ENCODE assay signal across 8 mouse cellular contexts in genomic region chr7:64503641-64504040, GRCm38 (mm10). TPM values are rescaled to one million over a fixed set of nuclear protein-coding genes. Genes with fewer than 3 reads are reported as not detected.
DNase-seq lines count a peak whose midpoint lies in the region; ATAC-seq and TF ChIP-seq lines count a peak whose summit lies in the region.
"Had no signal": no experiment of that assay in that cellular context is flagged by ENCODE, and none has a peak within 500 bp of the region (broad histone marks: within the 10 kb centered on the region; RNA-seq: fewer than 3 reads in every experiment).

No protein-coding gene starts in this region.

- DNase-seq in left cerebral cortex, adult 18-20 months (ENCODE audit: low spot score in 2 of 2): peak; percentile 15 to 26
- no peak for DNase-seq in left cerebral cortex, postnatal 4 days
- DNase-seq in forebrain, embryonic 11.5 days (ENCODE audit: low spot score): no peak
- DNase-seq in hindbrain, postnatal 0 days (ENCODE audit: low spot score): no peak
- DNase-seq in urinary bladder, postnatal 25 days (ENCODE audit: low spot score): no peak
- DNase-seq: lung, adult 18-20 months had no signal

- no peak overlapping the region for H3K27ac ChIP-seq in forebrain, embryonic 11.5 days (ENCODE audit: low read depth, low read length)
- H3K27ac ChIP-seq in hindbrain, postnatal 0 days: no peak overlapping the region
- no peak overlapping the region for H3K27ac ChIP-seq in neural tube, embryonic 14.5 days (ENCODE audit: low read depth, low read length)

- H3K36me3 ChIP-seq in forebrain, embryonic 11.5 days (ENCODE audit: control insufficient read depth, insufficient read depth, low read length): no peaks in the 10 kb centered on the region
- no peaks in the 10 kb centered on the region for H3K36me3 ChIP-seq in hindbrain, postnatal 0 days (ENCODE audit: insufficient read depth, low read length)
- no peaks in the 10 kb centered on the region for H3K36me3 ChIP-seq in neural tube, embryonic 14.5 days (ENCODE audit: control insufficient read depth, insufficient read depth, low read length)

- peaks cover 5% of the 10 kb centered on the region for H3K27me3 ChIP-seq in forebrain, embryonic 11.5 days (ENCODE audit: control insufficient read depth, insufficient read depth, low read length)
- no peaks in the 10 kb centered on the region for H3K27me3 ChIP-seq in hindbrain, postnatal 0 days (ENCODE audit: insufficient read depth, low read length)
- H3K27me3 ChIP-seq in neural tube, embryonic 14.5 days (ENCODE audit: control insufficient read depth, insufficient read depth, low read length): no peaks in the 10 kb centered on the region

- H3K9ac ChIP-seq in forebrain, embryonic 11.5 days (ENCODE audit: low read length): no peak overlapping the region
- H3K9ac ChIP-seq in hindbrain, postnatal 0 days (replicated peaks; ENCODE audit: low read length): no peak overlapping the region; the same call in 1 of the 2 replicates
- no peak overlapping the region for H3K9ac ChIP-seq in neural tube, embryonic 14.5 days (replicated peaks; ENCODE audit: low read depth, low read length)

- peaks cover 3% of the 10 kb centered on the region; the same call in 1 of the 2 replicates for H3K4me1 ChIP-seq in forebrain, embryonic 11.5 days (replicated peaks; ENCODE audit: control insufficient read depth, insufficient read depth, low read length)
- H3K4me1 ChIP-seq in hindbrain, postnatal 0 days (ENCODE audit: insufficient read depth, low read length): peaks cover 40% of the 10 kb centered on the region
- H3K4me1 ChIP-seq in neural tube, embryonic 14.5 days (ENCODE audit: control insufficient read depth, insufficient read depth, low read length): peaks cover 44% of the 10 kb centered on the region

- no peak for ATAC-seq in forebrain, embryonic 11.5 days (replicated peaks; ENCODE audit: low FRiP score)
- ATAC-seq in hindbrain, postnatal 0 days: no peak
- no peak for ATAC-seq in neural tube, embryonic 14.5 days (ENCODE audit: low read depth)
- ATAC-seq in inflammation-experienced regulatory T-cells, adult 6 months: no peak

- peak overlapping the region; percentile 83; the same call in 1 of the 2 replicates for H3K4me2 ChIP-seq in forebrain, embryonic 11.5 days (ENCODE audit: low read depth, low read length, severe bottlenecking)
- peak overlapping the region; percentile 69 for H3K4me2 ChIP-seq in hindbrain, postnatal 0 days (ENCODE audit: low read depth, low read length)
- peak overlapping the region; percentile 66 for H3K4me2 ChIP-seq in neural tube, embryonic 14.5 days (ENCODE audit: low read depth, low read length)

- intact Hi-C loops in left cerebral cortex, postnatal 4 days (cut with DNase I): loop anchor here (5.0 to 10.0 kb wide), 2 partner anchors 131 to 224 kb away; no protein-coding TSS in a partner anchor

- H3K9me3 ChIP-seq in forebrain, embryonic 11.5 days (ENCODE audit: control insufficient read depth, low read length): no peaks in the 10 kb centered on the region
- no peaks in the 10 kb centered on the region for H3K9me3 ChIP-seq in hindbrain, postnatal 0 days (ENCODE audit: low read length)
- no peaks in the 10 kb centered on the region for H3K9me3 ChIP-seq in neural tube, embryonic 14.5 days (ENCODE audit: control insufficient read depth, low read length)

- 0 out of 2 replicates have a peak overlapping the region, but pooled peaks have one; percentile 79 for H3K4me3 ChIP-seq in forebrain, embryonic 11.5 days (ENCODE audit: low read depth, low read length)
- peak overlapping the region; percentile 71 for H3K4me3 ChIP-seq in hindbrain, postnatal 0 days (ENCODE audit: low read length)
- peak overlapping the region; percentile 88 for H3K4me3 ChIP-seq in neural tube, embryonic 14.5 days (ENCODE audit: low read depth, low read length)

- TF ChIP-seq CTCF in hindbrain, postnatal 0 days (IDR thresholded peaks at IDR 0.05; ENCODE audit: low read depth): no peak

- 84% methylated on average over 6 of the region's 6 CpGs for WGBS in forebrain, embryonic 11.5 days
- 64% methylated on average over 6 of the region's 6 CpGs for WGBS in hindbrain, postnatal 0 days
- WGBS in neural tube, embryonic 14.5 days: 73% methylated on average over 6 of the region's 6 CpGs

RNA-seq across cellular contexts. Expression of gene Apba2, which starts 2.1 kb away (rescaled TPM):
- 100 to 1,000 TPM; 228 to 245 TPM for total RNA-seq in left cerebral cortex, adult 18-20 months (2021)
- total RNA-seq in left cerebral cortex, postnatal 4 days (2021): 100 to 1,000 TPM; 204 to 211 TPM
- polyA plus RNA-seq in forebrain, embryonic 11.5 days (2014; fragmentation: Nextera tagmentation; extraction: Ambion mirVana): 67.6 and 77.0 TPM in 2 replicates
- 474 and 567 TPM in 2 replicates for total RNA-seq in hindbrain, postnatal 0 days (2014; rRNA removed)
- polyA plus RNA-seq in hindbrain, postnatal 0 days (2015; fragmentation: Nextera tagmentation; extraction: Ambion mirVana): 180 and 181 TPM in 2 replicates
- polyA plus RNA-seq in neural tube, embryonic 14.5 days (2014; fragmentation: Nextera tagmentation; extraction: Ambion mirVana): 166 and 171 TPM in 2 replicates
- polyA plus RNA-seq in inflammation-experienced regulatory T-cells, adult 6 months (2017; shearing (Covaris generic)): not detected

Comparison
In these comparisons a context has a peak if more than half of its experiments do, and no peak if none do; other contexts are left out.
1. DNase-seq: peak in left cerebral cortex, adult 18-20 months (2 of 2); none in left cerebral cortex, postnatal 4 days (single experiment), forebrain, embryonic 11.5 days (single experiment), hindbrain, postnatal 0 days (single experiment) and urinary bladder, postnatal 25 days (single experiment).
2. RNA of gene Apba2, which starts 2.1 kb away (polyA plus RNA-seq): 180 to 181 TPM in hindbrain, postnatal 0 days, 166 to 171 TPM in neural tube, embryonic 14.5 days and 67.6 to 77.0 TPM in forebrain, embryonic 11.5 days; not detected in inflammation-experienced regulatory T-cells, adult 6 months; every median in the first group is over 10 times any median in the second.
3. Peak in every context shown above with its lines, with median percentiles within 50 percentile points of each other: H3K4me2 ChIP-seq and H3K4me3 ChIP-seq.